Mouse (Mus musculus) intestine, embryonic 14.5 days (tissue): ENCODE results near the gene Dusp11. TPM values are rescaled to one million over a fixed set of nuclear protein-coding genes. Genes with fewer than 3 reads are reported as not detected.
"Not testable (repeated sequence)": the region's sequence is repeated elsewhere in the genome, so short reads cannot be mapped to it uniquely, and the experiment has no call there.

Experiments used
- ATAC-seq: fragments of 200-750 bp; cut with Nextera tagmentation; replicated peaks from 2 replicates; pipeline ENCODE4 v1.8.0; 2017; ENCODE audit warnings: low read depth, moderate number of reproducible peaks, moderate TSS enrichment, moderate library complexity; ENCODE audit not compliant: low FRiP score, low TSS enrichment
- DNase-seq: peaks from one replicate; pipeline ENCODE4 v3.0.0-alpha.2; 2018; ENCODE audit warnings: low spot score
- H3K27ac ChIP-seq: fragments of 300-500 bp; sonication (generic); 2 replicates; pipeline ENCODE4 v1.5.1; 2014; ENCODE audit warnings: low read depth, mild to moderate bottlenecking, control low read depth
- H3K27me3 ChIP-seq: fragments of 300-500 bp; sonication (generic); replicated peaks from 2 replicates; pipeline ENCODE4 v1.6.1; 2014; ENCODE audit warnings: low read length, control low read depth; ENCODE audit not compliant: control insufficient read depth, insufficient read depth
- H3K36me3 ChIP-seq: fragments of 300-500 bp; sonication (generic); 2 replicates; pipeline ENCODE4 v1.6.1; 2014; ENCODE audit warnings: low read length, control low read depth; ENCODE audit not compliant: control insufficient read depth, insufficient read depth
- H3K4me1 ChIP-seq: fragments of 300-500 bp; sonication (generic); replicated peaks from 2 replicates; pipeline ENCODE4 v1.6.1; 2014; ENCODE audit warnings: low read length, control low read depth, mixed read lengths; ENCODE audit not compliant: control insufficient read depth, insufficient read depth
- H3K4me2 ChIP-seq: fragments of 300-500 bp; sonication (generic); 2 replicates; pipeline ENCODE4 v1.6.1; 2014; ENCODE audit warnings: low read length
- H3K4me3 ChIP-seq: fragments of 300-500 bp; sonication (generic); 2 replicates; pipeline ENCODE4 v1.5.1; 2014; ENCODE audit warnings: low read depth, low read length, control low read depth, mixed read lengths
- H3K9ac ChIP-seq: fragments of 300-500 bp; sonication (generic); 2 replicates; pipeline ENCODE4 v1.6.1; 2014; ENCODE audit warnings: mild to moderate bottlenecking, low read length
- H3K9me3 ChIP-seq: fragments of 300-500 bp; sonication (generic); 2 replicates; pipeline ENCODE4 v1.6.1; 2016; ENCODE audit warnings: low read length, control low read depth; ENCODE audit not compliant: control insufficient read depth
- WGBS: fragments of 180-500 bp; shearing (Covaris S2); extraction: QIAGEN DNeasy Blood & Tissue Kit; methylation state at CpG from one replicate; pipeline ENCODE4 v1.1.7; 2014; 5-methylcytosine and 5-hydroxymethylcytosine counted together
- polyA plus RNA-seq: library from polyadenylated mRNA; unstranded; fragments of >200 nt; fragmentation: Nextera tagmentation; extraction: Ambion mirVana; gene quantifications from 2 replicates; pipeline ENCODE4 v1.2.1, GENCODE M21; 2014

Gene Dusp11
- polyA plus RNA-seq, 1 experiment from 2014 or later: 42.5 TPM

- no peaks in the 10 kb centered on the region for H3K4me1 ChIP-seq
- H3K9me3 ChIP-seq: no peaks in the 10 kb centered on the region
- H3K9ac ChIP-seq: no peak overlapping the region
- no peak overlapping the region for H3K4me3 ChIP-seq
- ATAC-seq: no peak
- DNase-seq: no peak
- 94% methylated on average over 1 of the region's 1 CpGs for WGBS
- peaks cover 71% of the 10 kb centered on the region for H3K36me3 ChIP-seq
- H3K27ac ChIP-seq: no peak overlapping the region
- H3K27me3 ChIP-seq: no peaks in the 10 kb centered on the region
- no peak overlapping the region for H3K4me2 ChIP-seq
These were observed 34.8 kb downstream of the Dusp11 start for GRCm38 (mm10) chr6:85926709-85927108.

GRCm38 (mm10) chr6:85923643-85924042, 37.8 kb downstream of the Dusp11 start:
- Histone ChIP-seq H3K4me2 (no peak overlapping the region), H3K36me3 (peaks cover 59% of the 10 kb centered on the region), H3K9ac (no peak overlapping the region), H3K9me3 (no peaks in the 10 kb centered on the region), H3K4me3 (no peak overlapping the region), H3K4me1 (no peaks in the 10 kb centered on the region), H3K27me3 (no peaks in the 10 kb centered on the region), H3K27ac (no peak overlapping the region)
- ATAC-seq: no peak
- 100% methylated on average over 1 of the region's 1 CpGs for WGBS
- no peak for DNase-seq

- Histone ChIP-seq H3K27ac (no peak overlapping the region), H3K9me3 (no peaks in the 10 kb centered on the region), H3K36me3 (peaks cover 21% of the 10 kb centered on the region), H3K27me3 (no peaks in the 10 kb centered on the region), H3K4me3 (no peak overlapping the region), H3K9ac (no peak overlapping the region), H3K4me2 (no peak overlapping the region), H3K4me1 (peaks cover 9% of the 10 kb centered on the region; the same call in 1 of the 2 replicates)
- ATAC-seq (no peak), DNase-seq (no peak)
- WGBS: 96% methylated on average over 4 of the region's 4 CpGs
These were observed 42.1 kb downstream of the Dusp11 start for GRCm38 (mm10) chr6:85919401-85919800.

GRCm38 (mm10) chr6:85918341-85918740, 43.1 kb downstream of the Dusp11 start:
- H3K9ac ChIP-seq, H3K9me3 ChIP-seq, DNase-seq, H3K4me2 ChIP-seq, ATAC-seq, H3K27ac ChIP-seq, H3K4me3 ChIP-seq, H3K4me1 ChIP-seq, H3K27me3 ChIP-seq: not testable (repeated sequence)
- peaks cover 17% of the 10 kb centered on the region for H3K36me3 ChIP-seq
- WGBS: 92% methylated on average over 3 of the region's 3 CpGs

- Histone ChIP-seq H3K27me3 (no peaks in the 10 kb centered on the region), H3K36me3 (peaks cover 4% of the 10 kb centered on the region), H3K4me2 (peak overlapping the region; percentile 87), H3K27ac (0 out of 2 replicates have a peak overlapping the region, but pooled peaks have one; percentile 77), H3K9ac (peak overlapping the region; percentile 71), H3K9me3 (no peaks in the 10 kb centered on the region), H3K4me3 (peak overlapping the region; percentile 69), H3K4me1 (peaks cover 9% of the 10 kb centered on the region; the same call in 1 of the 2 replicates)
- WGBS: 77% methylated on average over 6 of the region's 6 CpGs
- DNase-seq: no peak
- no peak for ATAC-seq
These were observed 44.9 kb downstream of the Dusp11 start for GRCm38 (mm10) chr6:85916596-85916995.

GRCm38 (mm10) chr6:85915539-85916513, 45.6 kb downstream of the Dusp11 start, which contains the start of gene Nat8f1:
Gene Nat8f1 (minus strand): TSS chr6:85915687.
- H3K9ac ChIP-seq: peak within 1 kb of the TSS; percentile 71
- ATAC-seq: peak; percentile 97
- H3K27me3 ChIP-seq, H3K9me3 ChIP-seq, H3K4me1 ChIP-seq, H3K36me3 ChIP-seq: not testable (repeated sequence)
- H3K4me3 ChIP-seq: peak within 1 kb of the TSS; percentile 69
- H3K27ac ChIP-seq: peak within 1 kb of the TSS; percentile 77
- under 1% methylated on average over 58 of the region's 61 CpGs for WGBS
- H3K4me2 ChIP-seq: peak within 1 kb of the TSS; percentile 87
- DNase-seq: peak; percentile 94

- DNase-seq (no peak), ATAC-seq (0 out of 2 replicates have a peak, but pooled peaks have one; percentile 7)
- H3K9me3 ChIP-seq: no peaks in the 10 kb centered on the region
- 6% methylated on average over 11 of the region's 11 CpGs for WGBS
- no peaks in the 10 kb centered on the region for H3K36me3 ChIP-seq
- H3K4me2 ChIP-seq: peak overlapping the region; percentile 87
- no peaks in the 10 kb centered on the region for H3K27me3 ChIP-seq
- H3K4me3 ChIP-seq: peak overlapping the region; percentile 69
- H3K9ac ChIP-seq: peak overlapping the region; percentile 71
- H3K27ac ChIP-seq: peak overlapping the region; percentile 77
- H3K4me1 ChIP-seq: peaks cover 9% of the 10 kb centered on the region; the same call in 1 of the 2 replicates
These were observed 46.3 kb downstream of the Dusp11 start for GRCm38 (mm10) chr6:85915141-85915538.

- DNase-seq (no peak), ATAC-seq (no peak)
- H3K36me3 ChIP-seq: no peaks in the 10 kb centered on the region
- no peak within 1 kb of the TSS for H3K27ac ChIP-seq
- no peak within 1 kb of the TSS for H3K4me2 ChIP-seq
- 75% methylated on average over 3 of the region's 3 CpGs for WGBS
- no peak within 1 kb of the TSS for H3K4me3 ChIP-seq
- no peak within 1 kb of the TSS for H3K9ac ChIP-seq
- H3K9me3 ChIP-seq: no peaks in the 10 kb centered on the region
- peaks cover 9% of the 10 kb centered on the region; the same call in 1 of the 2 replicates for H3K4me1 ChIP-seq
- no peaks in the 10 kb centered on the region for H3K27me3 ChIP-seq
These were observed 49.9 kb downstream of the Dusp11 start, which contains the start of gene Tprkb for GRCm38 (mm10) chr6:85911587-85911986. Gene Tprkb (plus strand): TSS chr6:85911865.
